Mouse (Mus musculus) kidney, adult 2 months (tissue): Measurements from ENCODE around the gene Tanc2. TPM values are rescaled to one million over a fixed set of nuclear protein-coding genes. Genes with fewer than 3 reads are reported as not detected.

Experiments
- DNase-seq: peaks from one replicate; pipeline ENCODE4 v3.0.0; 2021
- H3K27ac ChIP-seq: fragments of 200-500 bp; 2 replicates; pipeline ENCODE4 v1.5.1; 2012; ENCODE audit warnings: low read depth, low read length, control low read depth, inconsistent platforms; ENCODE audit not compliant: insufficient read depth
- H3K27me3 ChIP-seq: fragments of 200-500 bp; replicated peaks from 2 replicates; pipeline ENCODE4 v1.6.1; 2012; ENCODE audit warnings: mild to moderate bottlenecking, moderate library complexity, low read length, inconsistent platforms; ENCODE audit not compliant: control insufficient read depth, insufficient read depth
- H3K36me3 ChIP-seq: fragments of 200-500 bp; 2 replicates; pipeline ENCODE4 v1.6.1; 2012; ENCODE audit warnings: mild to moderate bottlenecking, moderate library complexity, low read length, inconsistent platforms; ENCODE audit not compliant: control insufficient read depth, insufficient read depth
- H3K4me1 ChIP-seq: fragments of 200-500 bp; 2 replicates; pipeline ENCODE4 v1.6.1; 2011; ENCODE audit warnings: low read length; ENCODE audit not compliant: control insufficient read depth, insufficient read depth
- H3K4me3 ChIP-seq: fragments of 200-500 bp; 2 replicates; pipeline ENCODE4 v1.5.1; 2011; ENCODE audit warnings: mild to moderate bottlenecking, low read depth, low read length, control low read depth; ENCODE audit not compliant: insufficient read depth
- CTCF ChIP-seq: fragments of 200-500 bp; conservative IDR thresholded peaks from 2 replicates; pipeline ENCODE4 v1.5.1; 2011; ENCODE audit warnings: low read depth, mild to moderate bottlenecking, control low read depth, low read length, moderate library complexity, mixed read lengths; ENCODE audit not compliant: insufficient read depth, insufficient read length
- POLR2A ChIP-seq: fragments of 200-500 bp; IDR thresholded peaks from one replicate; pipeline ENCODE4 v1.6.1; 2011; ENCODE audit warnings: low read depth, low read length, control low read depth
- WGBS: fragments of 180-500 bp; shearing (Covaris S2); methylation state at CpG from one replicate; pipeline ENCODE4 v1.1.7; 2018; 5-methylcytosine and 5-hydroxymethylcytosine counted together
- polyA plus RNA-seq: library from polyadenylated mRNA; depleted of rRNA; stranded (reverse); fragments of >200 nt; gene quantifications from 2 replicates; pipeline ENCODE4 v1.2.3, GENCODE M21; 2012

Gene Tanc2
- polyA plus RNA-seq, 1 experiment, result 19.0 TPM

- DNase-seq, result peak; percentile 60
- Histone ChIP-seq H3K27ac (peak overlapping the region; percentile 68), H3K4me3 (peak overlapping the region; percentile 66), H3K36me3 (no peaks in the 10 kb centered on the region), H3K27me3 (no peaks in the 10 kb centered on the region), H3K4me1 (peaks cover 8% of the 10 kb centered on the region)
- WGBS, result 4% methylated on average over 47 of the region's 47 CpGs
- TF ChIP-seq POLR2A (no peak), CTCF (no peak)
These were observed 353.6 kb downstream of the Tanc2 start for GRCm38 (mm10) chr11:105943133-105944102.

GRCm38 (mm10) chr11:105944126-105944621 is 354.4 kb downstream of the Tanc2 start:
- peaks cover 8% of the 10 kb centered on the region for H3K4me1 ChIP-seq
- DNase-seq, result peak; percentile 92
- H3K27me3 ChIP-seq, result no peaks in the 10 kb centered on the region
- WGBS, result under 1% methylated on average over 59 of the region's 59 CpGs
- peak overlapping the region; percentile 68 for H3K27ac ChIP-seq
- H3K4me3 ChIP-seq, result peak overlapping the region; percentile 66
- no peaks in the 10 kb centered on the region for H3K36me3 ChIP-seq
- TF ChIP-seq CTCF (peak; percentile 46), POLR2A (no peak)

GRCm38 (mm10) chr11:105944770-105945672 is 355.2 kb downstream of the Tanc2 start:
- WGBS, result 58% methylated on average over 16 of the region's 16 CpGs
- H3K27ac ChIP-seq, result peak overlapping the region; percentile 59
- DNase-seq, result peak; percentile 78
- no peaks in the 10 kb centered on the region for H3K27me3 ChIP-seq
- H3K4me1 ChIP-seq, result peaks cover 8% of the 10 kb centered on the region
- TF ChIP-seq CTCF (no peak), POLR2A (no peak)
- peak overlapping the region; percentile 66 for H3K4me3 ChIP-seq
- H3K36me3 ChIP-seq, result no peaks in the 10 kb centered on the region

- no peak overlapping the region for H3K27ac ChIP-seq
- H3K27me3 ChIP-seq, result no peaks in the 10 kb centered on the region
- DNase-seq, result no peak
- WGBS, result 68% methylated on average over 11 of the region's 11 CpGs
- TF ChIP-seq POLR2A (no peak), CTCF (no peak)
- no peak overlapping the region for H3K4me3 ChIP-seq
- H3K4me1 ChIP-seq, result peaks cover 18% of the 10 kb centered on the region
- no peaks in the 10 kb centered on the region for H3K36me3 ChIP-seq
These were observed 356.9 kb downstream of the Tanc2 start for GRCm38 (mm10) chr11:105946694-105947154.

- WGBS, result 65% methylated on average over 2 of the region's 2 CpGs
- TF ChIP-seq CTCF, result no peak
- no peak for TF ChIP-seq POLR2A
- Histone ChIP-seq H3K4me3 (no peak overlapping the region), H3K27ac (no peak overlapping the region), H3K4me1 (peaks cover 18% of the 10 kb centered on the region), H3K27me3 (no peaks in the 10 kb centered on the region), H3K36me3 (no peaks in the 10 kb centered on the region)
- DNase-seq, result no peak
These were observed 358.5 kb downstream of the Tanc2 start for GRCm38 (mm10) chr11:105948255-105948654.

GRCm38 (mm10) chr11:105950519-105950918 is 360.7 kb downstream of the Tanc2 start:
- DNase-seq, result peak; percentile 40
- no peak overlapping the region for H3K27ac ChIP-seq
- WGBS, result 48% methylated on average over 4 of the region's 4 CpGs
- H3K4me3 ChIP-seq, result no peak overlapping the region
- peaks cover 14% of the 10 kb centered on the region; the same call in 1 of the 2 replicates for H3K4me1 ChIP-seq
- H3K27me3 ChIP-seq, result no peaks in the 10 kb centered on the region
- H3K36me3 ChIP-seq, result no peaks in the 10 kb centered on the region
- TF ChIP-seq CTCF, result no peak
- TF ChIP-seq POLR2A, result no peak
